Mouse (Mus musculus): ENCODE measurements around the gene Tmem102.

Tmem102 gene

GRCm38 (mm10) chr11:69804972-69805909 lies at the start of gene Tmem102:
Gene Tmem102, minus strand, starts transcription at chr11:69805624.
- DNase-seq: no peak

GRCm38 (mm10) chr11:69854680-69855079 lies 49.3 kb upstream of the Tmem102 start:
- DNase-seq: no peak

- DNase-seq: no peak
Observed at GRCm38 (mm10) chr11:69853994-69854393, 48.6 kb upstream of the Tmem102 start.

GRCm38 (mm10) chr11:69850754-69851153 lies 45.3 kb upstream of the Tmem102 start:
- DNase-seq: no peak

DNA sequence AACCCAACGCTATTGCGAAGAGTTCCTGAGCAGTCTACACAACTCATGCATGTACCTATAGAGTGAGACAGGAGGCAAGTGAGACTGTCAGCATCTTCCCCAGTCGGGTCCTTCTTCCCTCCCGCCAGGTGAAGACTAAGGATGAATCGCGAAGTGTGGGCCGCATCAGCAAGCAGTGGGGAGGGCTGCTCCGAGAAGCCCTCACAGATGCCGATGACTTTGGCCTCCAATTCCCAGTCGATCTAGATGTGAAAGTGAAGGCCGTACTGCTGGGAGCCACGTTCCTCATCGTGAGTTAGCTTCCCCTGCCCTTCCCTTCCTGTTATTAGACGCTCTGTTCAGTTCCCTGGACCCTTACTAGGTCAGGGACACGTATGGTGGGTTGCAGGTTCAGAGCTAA lies 44.5 kb upstream of the Tmem102 start:
- no peak for DNase-seq

- no peak for DNase-seq
Observed at GRCm38 (mm10) chr11:69849128-69849527, 43.7 kb upstream of the Tmem102 start.

DNA sequence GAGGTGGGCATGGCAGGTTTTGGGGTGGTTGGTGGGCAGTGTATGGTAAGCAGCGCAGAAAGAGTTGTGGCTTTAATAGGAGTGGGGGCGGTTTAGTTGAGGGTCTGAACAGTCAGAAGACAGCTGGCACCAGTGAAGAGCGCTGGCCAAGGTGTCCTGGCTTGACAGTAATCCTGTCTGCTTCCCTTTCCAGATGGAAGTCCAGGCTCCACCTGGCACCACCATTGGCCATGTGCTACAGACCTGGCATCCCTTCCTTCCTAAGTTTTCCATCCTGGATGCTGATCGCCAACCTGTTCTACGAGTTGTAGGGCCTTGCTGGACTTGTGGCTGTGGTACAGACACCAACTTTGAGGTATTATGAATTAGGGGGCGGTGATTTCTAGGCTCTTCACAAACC lies 42.6 kb upstream of the Tmem102 start:
- DNase-seq: peak; percentile 66

- DNase-seq: no peak
Observed at GRCm38 (mm10) chr11:69846738-69847688, 41.6 kb upstream of the Tmem102 start.

- DNase-seq: peak; percentile 90
Observed at GRCm38 (mm10) chr11:69846198-69846680, 40.8 kb upstream of the Tmem102 start, which contains the start of gene Plscr3. Gene Plscr3, plus strand, starts transcription at chr11:69846376.

DNA sequence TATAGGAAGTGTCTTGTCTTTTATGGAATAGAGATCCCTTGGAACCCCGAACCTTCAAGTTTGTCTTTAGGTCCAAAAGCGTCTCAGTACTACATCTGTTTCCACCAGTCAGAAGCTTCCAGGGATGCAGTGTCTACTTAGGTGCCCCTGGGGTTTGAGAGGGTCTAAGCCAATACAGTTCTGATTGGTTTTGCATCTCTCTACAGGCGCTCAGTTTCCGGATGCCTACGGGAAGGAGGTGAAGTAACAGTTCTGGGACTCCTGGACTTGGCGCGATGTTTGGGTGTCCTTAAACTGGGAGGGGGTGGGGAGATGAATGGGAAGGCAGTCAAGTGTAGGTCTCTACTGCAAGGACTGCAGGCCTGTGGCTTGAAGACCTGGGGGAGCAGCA lies 33.3 kb upstream of the Tmem102 start:
- DNase-seq: no peak

- peak; percentile 96 for DNase-seq
Observed at GRCm38 (mm10) chr11:69837952-69838713, 32.7 kb upstream of the Tmem102 start, which contains the start of gene Tmem256. Gene Tmem256, plus strand, starts transcription at chr11:69838514.

- DNase-seq: no peak
Observed at GRCm38 (mm10) chr11:69837604-69837951, 32.2 kb upstream of the Tmem102 start, which contains the start of gene Nlgn2. Gene Nlgn2, minus strand, starts transcription at chr11:69837784.

GRCm38 (mm10) chr11:69836703-69837576 lies 31.5 kb upstream of the Tmem102 start:
- DNase-seq: peak; percentile 69

GRCm38 (mm10) chr11:69835966-69836335 lies 30.5 kb upstream of the Tmem102 start:
- DNase-seq: no peak

- DNase-seq: no peak
Observed at GRCm38 (mm10) chr11:69835326-69835965, 30.0 kb upstream of the Tmem102 start.

DNA sequence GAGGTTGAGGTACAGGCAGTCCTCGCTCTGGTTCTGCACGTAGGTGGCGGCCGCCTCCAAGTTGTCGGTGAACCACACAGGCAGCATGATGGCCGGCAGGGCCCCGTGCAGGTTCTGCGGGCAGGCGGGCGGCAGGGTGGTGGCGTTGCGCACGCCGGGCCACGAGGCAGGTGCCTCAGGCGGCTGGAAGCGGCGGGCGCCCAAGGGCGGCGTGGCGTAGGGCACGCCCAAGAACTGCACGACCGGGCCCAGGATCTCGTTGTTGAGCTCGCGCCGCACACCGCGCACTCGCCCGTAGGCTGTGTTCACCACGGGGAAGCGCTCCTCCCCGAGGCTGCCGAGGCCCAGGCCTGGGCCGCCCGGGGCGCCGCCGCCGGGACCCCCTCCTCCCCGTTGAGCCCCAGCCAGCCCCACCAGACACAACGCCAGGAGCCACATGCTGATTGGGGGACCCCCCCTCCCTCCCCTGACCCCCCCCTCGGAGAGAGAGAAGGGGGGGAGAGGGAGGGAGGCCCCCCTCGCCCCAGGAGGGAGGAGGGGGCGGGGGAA lies 28.7 kb upstream of the Tmem102 start:
- no peak for DNase-seq

GRCm38 (mm10) chr11:69833554-69833953 lies 28.1 kb upstream of the Tmem102 start:
- no peak for DNase-seq

DNA sequence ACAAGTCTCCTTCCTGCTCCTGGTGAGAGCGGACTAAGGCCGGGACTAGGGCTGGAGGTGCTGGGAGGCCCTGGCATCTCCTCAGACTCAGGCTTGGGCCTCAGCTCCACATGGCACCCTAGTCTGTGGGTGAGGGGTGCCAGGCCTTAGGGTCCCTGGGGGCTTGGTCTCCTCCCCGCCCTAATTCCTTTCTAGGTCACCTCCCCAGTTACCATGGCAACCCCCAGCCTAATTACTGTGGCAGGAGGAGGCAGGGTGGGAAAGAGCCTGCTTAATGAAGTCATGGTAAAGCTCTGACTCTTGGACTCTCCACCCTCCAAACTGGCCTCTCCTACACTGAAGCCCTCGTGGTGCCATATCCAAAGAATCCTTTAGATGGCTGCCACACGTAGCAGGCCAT lies 23.4 kb upstream of the Tmem102 start:
- DNase-seq: no peak

DNA sequence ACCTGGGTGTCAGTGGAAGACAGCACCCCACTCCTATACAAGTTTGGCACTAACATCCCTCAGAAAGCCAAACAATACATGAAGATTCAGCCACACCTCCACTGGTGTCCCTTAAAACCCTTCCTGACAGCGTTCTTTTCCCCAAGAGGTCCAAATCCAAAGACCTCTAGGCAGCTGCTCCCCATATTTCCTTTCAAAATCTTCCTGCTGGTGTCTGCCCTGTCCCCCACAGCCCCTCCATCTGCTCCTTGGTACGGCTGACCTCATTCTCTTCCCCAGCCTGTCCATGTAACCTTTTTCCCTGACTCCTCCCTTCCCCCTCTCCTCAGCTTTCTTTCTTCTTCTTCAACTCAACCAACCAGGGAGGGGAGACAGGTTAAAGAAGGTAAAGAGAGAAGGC lies 18.0 kb upstream of the Tmem102 start:
- no peak for DNase-seq

- DNase-seq: no peak
Observed at GRCm38 (mm10) chr11:69822080-69822479, 16.7 kb upstream of the Tmem102 start, which contains the start of gene Spem1. Gene Spem1, minus strand, starts transcription at chr11:69822180.

All from cerebellum, adult 11 months (tissue).